In the genomic region with DNA sequence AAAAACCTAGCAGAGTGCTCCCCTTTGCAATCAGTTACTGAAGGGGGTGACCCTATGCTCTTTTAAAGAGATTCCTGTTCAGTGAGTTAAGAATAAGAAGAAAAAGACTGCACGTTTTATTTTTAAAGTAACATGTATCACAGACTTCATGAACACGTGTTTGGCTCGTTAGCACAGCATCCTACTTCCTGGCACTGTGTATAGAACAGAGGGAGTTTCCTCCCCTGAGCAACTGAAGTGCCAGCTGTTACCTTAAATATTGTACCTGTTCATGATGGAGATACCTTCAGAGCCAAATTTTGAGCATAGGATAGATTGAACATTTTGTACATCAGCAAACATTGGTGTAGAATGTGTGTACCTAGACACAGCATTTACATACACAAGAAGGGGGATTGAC, we compare ENCODE assay signal across 24 mouse cellular contexts.
A peak's percentile ranks its signal among the peaks of the same experiment; 100 is the strongest.
DNase-seq lines count a peak whose midpoint lies in the region; ATAC-seq and TF ChIP-seq lines count a peak whose summit lies in the region.
"Had no signal": no experiment of that assay in that cellular context is flagged by ENCODE, and none has a peak within 500 bp of the region (broad histone marks: within the 10 kb centered on the region; RNA-seq: fewer than 3 reads in every experiment).

No protein-coding gene starts in this region.

- intact Hi-C loops in left cerebral cortex, adult 2 months (cut with DNase I): no loop called here

- H3K4me2 ChIP-seq in forebrain, embryonic 16.5 days (ENCODE audit: low read length): no peak overlapping the region
- no peak overlapping the region for H3K4me2 ChIP-seq in liver, embryonic 11.5 days
- H3K4me2 ChIP-seq: heart, embryonic 13.5 days; hindbrain, embryonic 14.5 days; limb, embryonic 13.5 days; liver, embryonic 12.5 days; midbrain, embryonic 11.5 days had no signal

- no peak overlapping the region for H3K4me3 ChIP-seq in forebrain, embryonic 16.5 days (replicated peaks; ENCODE audit: low read length)
- no peak overlapping the region for H3K4me3 ChIP-seq in forebrain, embryonic 10.5 days
- H3K4me3 ChIP-seq in left cerebral cortex, adult 2 months: no peak overlapping the region
- no peak overlapping the region for H3K4me3 ChIP-seq in liver, embryonic 11.5 days (ENCODE audit: low read depth, low read length)
- H3K4me3 ChIP-seq: heart, embryonic 13.5 days; limb, embryonic 13.5 days; liver, embryonic 12.5 days had no signal

- whole genome bisulfite sequencing in forebrain, embryonic 16.5 days: 27% methylated on average over 3 of the region's 3 CpGs
- WGBS in forebrain, embryonic 10.5 days: 79% methylated on average over 3 of the region's 3 CpGs
- WGBS in liver, embryonic 11.5 days: 67% methylated on average over 3 of the region's 3 CpGs

- TF ChIP-seq CTCF in left cerebral cortex, adult 2 months (IDR thresholded peaks at IDR 0.05): no peak

- H3K9me3 ChIP-seq in forebrain, embryonic 16.5 days (ENCODE audit: control insufficient read depth, low read length): no peaks in the 10 kb centered on the region
- no peaks in the 10 kb centered on the region for H3K9me3 ChIP-seq in forebrain, embryonic 10.5 days
- no peaks in the 10 kb centered on the region for H3K9me3 ChIP-seq in liver, embryonic 11.5 days (ENCODE audit: control insufficient read depth, low read length)
- H3K9me3 ChIP-seq: heart, embryonic 13.5 days; limb, embryonic 13.5 days; liver, embryonic 12.5 days had no signal

- no peak overlapping the region for H3K27ac ChIP-seq in forebrain, embryonic 16.5 days (ENCODE audit: low read length)
- no peak overlapping the region for H3K27ac ChIP-seq in forebrain, embryonic 10.5 days
- peak overlapping the region; percentile 12 for H3K27ac ChIP-seq in left cerebral cortex, adult 2 months
- H3K27ac ChIP-seq in liver, embryonic 11.5 days (ENCODE audit: low read depth, low read length): no peak overlapping the region
- H3K27ac ChIP-seq: heart, embryonic 13.5 days; hindbrain, embryonic 14.5 days; limb, embryonic 13.5 days; liver, embryonic 12.5 days had no signal

- DNase-seq in cerebellum, adult 9-10 months: peak; percentile 31
- DNase-seq in cerebellum, adult 11-12 months: no peak
- DNase-seq in forebrain, embryonic 10.5 days (ENCODE audit: extremely low spot score, low spot score): no peak
- no peak for DNase-seq in left cerebral cortex, adult 2 months (ENCODE audit: extremely low spot score in 1 of 2, low spot score in 2 of 2)
- no peak for DNase-seq in left cerebral cortex, adult 11 months (ENCODE audit: low spot score)
- DNase-seq in brain, adult 2 months (ENCODE audit: low read depth, low spot score): peak; percentile 75
- no peak for DNase-seq in liver, embryonic 11.5 days (ENCODE audit: low spot score)
- DNase-seq: adrenal gland, postnatal 14 days; gastrocnemius, postnatal 10 days; heart, postnatal 10 days; kidney, adult 11 months; kidney, postnatal 14 days; layer of hippocampus, postnatal 36 days; liver, postnatal 0 days; lung, postnatal 36 days had no signal

- H3K27me3 ChIP-seq in forebrain, embryonic 16.5 days (replicated peaks; ENCODE audit: control insufficient read depth, insufficient read depth, low read length): no peaks in the 10 kb centered on the region
- H3K27me3 ChIP-seq in forebrain, embryonic 10.5 days (ENCODE audit: poor library complexity, severe bottlenecking): no peaks in the 10 kb centered on the region
- no peaks in the 10 kb centered on the region for H3K27me3 ChIP-seq in liver, embryonic 11.5 days (replicated peaks; ENCODE audit: control insufficient read depth, insufficient read depth, low read length)
- H3K27me3 ChIP-seq: heart, embryonic 13.5 days; limb, embryonic 13.5 days; liver, embryonic 12.5 days had no signal

- H3K36me3 ChIP-seq in forebrain, embryonic 16.5 days (ENCODE audit: control insufficient read depth, insufficient read depth): no peaks in the 10 kb centered on the region
- no peaks in the 10 kb centered on the region for H3K36me3 ChIP-seq in forebrain, embryonic 10.5 days (replicated peaks)
- no peaks in the 10 kb centered on the region for H3K36me3 ChIP-seq in liver, embryonic 11.5 days (ENCODE audit: control insufficient read depth, insufficient read depth, low read length)
- H3K36me3 ChIP-seq: heart, embryonic 13.5 days; limb, embryonic 13.5 days; liver, embryonic 12.5 days had no signal

- ATAC-seq in forebrain, embryonic 16.5 days: peak; percentile 77
- ATAC-seq in liver, embryonic 11.5 days (replicated peaks; ENCODE audit: low FRiP score): no peak
- ATAC-seq: inflammation-experienced regulatory T-cells, adult 6 months; liver, embryonic 12.5 days; liver, postnatal 0 days; midbrain, embryonic 16.5 days; Patski had no signal

- H3K4me1 ChIP-seq in forebrain, embryonic 16.5 days (replicated peaks; ENCODE audit: control insufficient read depth, insufficient read depth, low read length): peaks cover 4% of the 10 kb centered on the region
- H3K4me1 ChIP-seq in forebrain, embryonic 10.5 days: peaks cover 7% of the 10 kb centered on the region
- no peaks in the 10 kb centered on the region for H3K4me1 ChIP-seq in liver, embryonic 11.5 days (replicated peaks; ENCODE audit: control insufficient read depth, insufficient read depth, low read length)
- H3K4me1 ChIP-seq: heart, embryonic 13.5 days; limb, embryonic 13.5 days; liver, embryonic 12.5 days had no signal

- no peak overlapping the region for H3K9ac ChIP-seq in forebrain, embryonic 16.5 days (replicated peaks; ENCODE audit: low read depth, low read length)
- no peak overlapping the region for H3K9ac ChIP-seq in liver, embryonic 11.5 days (ENCODE audit: low read depth, low read length)
- H3K9ac ChIP-seq: heart, embryonic 13.5 days; hindbrain, embryonic 14.5 days; limb, embryonic 13.5 days; liver, embryonic 12.5 days; liver, postnatal 0 days had no signal

Comparison
In these comparisons a context has a peak if more than half of its experiments do, and no peak if none do; other contexts are left out.
1. DNase-seq: peak in cerebellum, adult 9-10 months (single experiment) and brain, adult 2 months (single experiment); none in cerebellum, adult 11-12 months (single experiment), forebrain, embryonic 10.5 days (single experiment), left cerebral cortex, adult 2 months (0 of 2), left cerebral cortex, adult 11 months (single experiment) and liver, embryonic 11.5 days (single experiment).